Mouse (Mus musculus) G1E (cell line): ENCODE measurements at regions not wholly inside any gene's neighbourhood (a gene's known extent, or its start where the extent isn't known, plus 50 kb on each side); places are given as distances from the start of the nearest gene placed in this dataset.

ENCODE experiments used
- CTCF ChIP-seq: IDR thresholded peaks from 2 replicates; pipeline ENCODE4 v1.5.1; 2012; ENCODE audit warnings: low read depth, low read length, inconsistent platforms, mixed read lengths
- GATA1 ChIP-seq: IDR thresholded peaks from 2 replicates; pipeline ENCODE4 v1.6.1; 2012; ENCODE audit warnings: borderline replicate concordance, low read length, inconsistent platforms, mixed read lengths
- POLR2AphosphoS5 ChIP-seq: IDR thresholded peaks from 2 replicates; pipeline ENCODE4 v1.6.1; 2012; ENCODE audit warnings: low read depth, low read length, inconsistent platforms; ENCODE audit not compliant: insufficient replicate concordance
- TAL1 ChIP-seq: conservative IDR thresholded peaks from 2 replicates; pipeline ENCODE4 v1.6.1; 2012; ENCODE audit warnings: low read depth, low read length, inconsistent platforms, mixed read lengths

DNA sequence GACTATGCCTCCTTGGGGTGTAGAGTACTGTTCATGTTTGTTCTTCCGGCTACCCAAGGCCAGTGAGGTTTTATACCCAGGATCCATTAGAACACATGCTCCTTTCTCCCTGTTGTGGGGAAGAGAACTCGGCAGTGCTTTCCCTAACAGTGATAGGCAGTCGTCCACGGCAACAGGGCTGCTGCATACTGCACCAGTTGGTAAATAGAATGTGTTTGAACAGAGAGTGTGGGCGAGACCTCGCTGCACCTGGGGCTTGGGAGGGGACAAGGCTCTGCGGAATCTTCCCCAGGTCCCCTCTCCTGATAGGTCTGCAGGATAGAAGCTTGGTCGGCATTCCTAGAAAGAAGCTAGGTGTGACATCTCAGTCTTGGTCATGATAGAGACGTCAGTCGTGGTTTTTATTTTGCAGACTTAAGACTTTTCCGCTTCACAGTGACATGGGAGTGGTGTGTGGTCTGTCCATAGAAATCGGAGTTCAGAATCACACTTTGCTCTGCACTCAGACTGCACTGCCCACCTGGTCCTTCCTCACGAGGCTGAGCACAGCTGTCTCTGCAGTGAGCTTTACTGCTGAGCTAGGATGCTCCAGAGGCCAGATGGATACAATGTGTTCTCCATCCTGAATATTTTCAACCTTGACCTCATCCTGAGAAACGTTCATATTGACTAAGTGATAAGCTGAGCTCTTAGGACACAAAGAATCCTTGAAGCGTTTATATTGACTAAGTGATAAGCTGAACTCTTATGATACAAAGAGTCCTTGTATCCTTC lies 162.8 kb upstream of the Ubl3 start:
- TF ChIP-seq CTCF, result no peak
- TF ChIP-seq GATA1, result no peak
- no peak for TF ChIP-seq TAL1
- TF ChIP-seq POLR2AphosphoS5, result no peak
